In the genomic region with DNA sequence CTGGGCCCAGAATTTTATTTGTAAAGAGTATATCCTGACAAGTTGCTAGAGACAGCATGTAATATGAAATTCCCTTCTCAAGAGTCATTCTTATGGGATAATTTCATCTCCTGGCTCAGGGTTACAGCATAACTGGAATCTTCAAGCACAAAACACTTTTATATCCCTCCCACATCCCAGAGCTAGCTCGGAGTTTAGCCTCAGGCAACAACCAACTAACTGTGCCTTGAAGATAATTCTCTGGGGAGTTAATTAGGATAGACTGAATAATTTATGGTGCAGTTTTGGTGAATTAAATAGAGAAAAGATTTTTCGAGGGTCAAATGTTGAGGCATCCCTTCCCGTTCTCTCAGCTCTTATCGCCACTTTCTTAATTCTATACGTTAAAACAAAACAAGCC, we compare ENCODE assay signal across 29 mouse cellular contexts.
DNase-seq lines count a peak whose midpoint lies in the region; ATAC-seq and TF ChIP-seq lines count a peak whose summit lies in the region.
"Had no signal": no experiment of that assay in that cellular context is flagged by ENCODE, and none has a peak within 500 bp of the region (broad histone marks: within the 10 kb centered on the region; RNA-seq: fewer than 3 reads in every experiment).

No protein-coding gene starts in this region.

- WGBS in midbrain, embryonic 12.5 days = 77% methylated on average over 5 of the region's 5 CpGs
- 91% methylated on average over 5 of the region's 5 CpGs for WGBS in midbrain, embryonic 10.5 days

- H3K36me3 ChIP-seq in midbrain, embryonic 12.5 days = no peaks in the 10 kb centered on the region
- no peaks in the 10 kb centered on the region for H3K36me3 ChIP-seq in midbrain, embryonic 10.5 days
- H3K36me3 ChIP-seq: embryonic facial prominence, embryonic 13.5 days; forebrain, embryonic 10.5 days; G1E; heart, embryonic 10.5 days; heart, embryonic 13.5 days; intestine, embryonic 15.5 days had no signal

- H3K4me2 ChIP-seq in midbrain, embryonic 12.5 days (replicated peaks) = no peak overlapping the region
- H3K4me2 ChIP-seq: embryonic facial prominence, embryonic 13.5 days; heart, embryonic 13.5 days; intestine, embryonic 15.5 days had no signal

- TF ChIP-seq CTCF in brain, embryonic 14.5 days (IDR thresholded peaks at IDR 0.05; ENCODE audit: borderline replicate concordance, extremely low read depth, insufficient read depth, insufficient read length) = no peak

- H3K4me1 ChIP-seq in midbrain, embryonic 12.5 days = 0 out of 2 replicates have a peak, but pooled peaks cover 3% of the 10 kb centered on the region
- no peaks in the 10 kb centered on the region for H3K4me1 ChIP-seq in midbrain, embryonic 10.5 days
- H3K4me1 ChIP-seq: embryonic facial prominence, embryonic 13.5 days; forebrain, embryonic 10.5 days; heart, embryonic 10.5 days had no signal

- DNase-seq in frontal cortex, postnatal 10 days (ENCODE audit: low spot score in 2 of 2) = no peak
- DNase-seq in midbrain, embryonic 10.5 days (ENCODE audit: low spot score) = no peak
- DNase-seq in Muller cell, postnatal 12 days (ENCODE audit: inconsistent ontology term) = peak; percentile 37
- peak; percentile 68 for DNase-seq in brain, embryonic 14.5 days (ENCODE audit: low read depth)
- no peak for DNase-seq in kidney, adult 11 months
- DNase-seq: adrenal gland, adult 2 months; adrenal gland, postnatal 14 days; B cell, adult 2 months; cerebellum, adult 11 months; cerebellum, adult 2 months; cerebellum, adult 9-11 months; cerebellum, postnatal 25 days; forebrain, postnatal 0 days; gastrocnemius, postnatal 10 days; gastrocnemius, postnatal 36 days; heart, adult 2 months; heart, postnatal 14 days; heart, postnatal 4 days had no signal

- 0 out of 2 replicates have a peak overlapping the region, but pooled peaks have one; percentile 3 for H3K27ac ChIP-seq in midbrain, embryonic 12.5 days (replicated peaks)
- H3K27ac ChIP-seq in midbrain, embryonic 10.5 days (replicated peaks) = no peak overlapping the region
- H3K27ac ChIP-seq: embryonic facial prominence, embryonic 13.5 days; forebrain, embryonic 10.5 days; heart, adult 2 months; heart, embryonic 10.5 days; heart, embryonic 13.5 days; intestine, embryonic 15.5 days had no signal

- H3K9me3 ChIP-seq in midbrain, embryonic 12.5 days = no peaks in the 10 kb centered on the region
- no peaks in the 10 kb centered on the region for H3K9me3 ChIP-seq in midbrain, embryonic 10.5 days (replicated peaks)
- H3K9me3 ChIP-seq: embryonic facial prominence, embryonic 13.5 days; forebrain, embryonic 10.5 days; G1E; heart, embryonic 10.5 days; heart, embryonic 13.5 days; intestine, embryonic 15.5 days had no signal

- peak; percentile 47; the same call in 1 of the 2 replicates for ATAC-seq in frontal cortex, adult (ENCODE audit: low TSS enrichment)
- no peak for ATAC-seq in midbrain, embryonic 12.5 days (ENCODE audit: low FRiP score, low read depth)
- ATAC-seq: forebrain, embryonic 14.5 days; forebrain, postnatal 0 days; hindbrain, embryonic 16.5 days; intestine, embryonic 15.5 days had no signal

- H3K9ac ChIP-seq in midbrain, embryonic 12.5 days (replicated peaks) = no peak overlapping the region
- H3K9ac ChIP-seq: embryonic facial prominence, embryonic 13.5 days; forebrain, postnatal 0 days; heart, embryonic 13.5 days; intestine, embryonic 15.5 days had no signal

- H3K27me3 ChIP-seq in midbrain, embryonic 12.5 days = no peaks in the 10 kb centered on the region
- no peaks in the 10 kb centered on the region for H3K27me3 ChIP-seq in midbrain, embryonic 10.5 days (ENCODE audit: low read depth, poor library complexity, severe bottlenecking)
- H3K27me3 ChIP-seq: CH12.LX; embryonic facial prominence, embryonic 13.5 days; heart, embryonic 13.5 days; intestine, embryonic 15.5 days had no signal

- no peak for TF ChIP-seq POLR2A in brain, embryonic 14.5 days (IDR thresholded peaks at IDR 0.05; ENCODE audit: borderline replicate concordance, extremely low read depth, insufficient read depth, insufficient read length, poor library complexity, severe bottlenecking)

- H3K4me3 ChIP-seq in midbrain, embryonic 12.5 days = no peak overlapping the region
- H3K4me3 ChIP-seq in midbrain, embryonic 10.5 days = no peak overlapping the region
- H3K4me3 ChIP-seq: embryonic facial prominence, embryonic 13.5 days; forebrain, embryonic 10.5 days; heart, adult 2 months; heart, embryonic 10.5 days; heart, embryonic 13.5 days; intestine, embryonic 15.5 days had no signal

Comparison
In these comparisons a context has a peak if more than half of its experiments do, and no peak if none do; other contexts are left out.
1. DNase-seq: peak in Muller cell, postnatal 12 days (single experiment) and brain, embryonic 14.5 days (single experiment); none in frontal cortex, postnatal 10 days (0 of 2), midbrain, embryonic 10.5 days (single experiment) and kidney, adult 11 months (single experiment).